Mouse (Mus musculus) heart, adult 10 weeks (tissue): ENCODE measurements around the gene Xrcc5. TPM values are rescaled to one million over a fixed set of nuclear protein-coding genes. Genes with fewer than 3 reads are reported as not detected.

Experiments used
- polyA plus RNA-seq: library from polyadenylated mRNA; stranded (reverse); fragments of 350-450 nt; fragmentation: Illumina TruSeq; extraction: RNeasy Lipid Tissue Mini Kit (QIAGEN cat#74804); gene quantifications from one replicate; pipeline ENCODE4 v1.2.3, GENCODE M21; 2014; ENCODE audit warnings: low read depth, low replicate concordance

Gene Xrcc5
- 19.2 TPM for polyA plus RNA-seq

DNA sequence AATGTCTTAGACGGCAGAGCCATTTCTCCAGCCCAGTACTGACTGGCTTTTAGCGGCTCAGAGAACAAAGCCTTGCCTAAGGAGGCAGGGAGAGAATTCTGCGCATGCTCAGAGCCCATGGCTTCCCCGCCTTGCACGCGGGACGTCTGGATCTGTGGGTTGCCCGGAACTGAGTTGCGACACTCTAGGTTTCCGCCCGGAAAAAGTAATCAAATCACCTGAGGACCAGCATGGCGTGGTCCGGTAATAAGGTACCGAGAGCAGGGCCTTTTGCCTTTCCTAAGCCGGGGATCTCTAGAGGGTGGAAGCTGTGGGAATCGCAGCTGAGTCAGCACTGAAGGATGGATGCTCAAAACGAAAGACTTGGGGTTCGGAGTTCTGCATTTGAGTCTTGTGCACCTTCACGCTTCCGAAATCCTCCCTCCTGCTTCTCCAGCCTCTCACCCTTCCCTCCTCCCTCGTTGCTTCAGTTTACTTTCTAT lies at the start of gene Xrcc5:
Xrcc5 (plus strand) TSS at position 105 of the 482 bp plus-strand sequence.

GRCm38 (mm10) chr1:72283992-72284485 lies 23.2 kb upstream of the Xrcc5 start, which contains the start of the genes Pecr and Tmem169:
TSS of gene Pecr (minus strand) at chr1:72284314.
TSS of gene Tmem169 (plus strand) at chr1:72284369.

Other genes with a start within 250 kb of the Xrcc5 start
- 25.2 TPM for gene Mreg, start 95.1 kb upstream of the Xrcc5 start, polyA plus RNA-seq
- gene Pecr, start 23.1 kb upstream of the Xrcc5 start, polyA plus RNA-seq: 15.5 TPM
- 0.60 TPM for gene Tmem169, start 23.1 kb upstream of the Xrcc5 start, polyA plus RNA-seq
- gene March4, start 229.5 kb downstream of the Xrcc5 start, polyA plus RNA-seq: not detected